Mouse (Mus musculus) kidney, postnatal 0 days (tissue): ENCODE data around the gene Atg4d. TPM values are rescaled to one million over a fixed set of nuclear protein-coding genes. Genes with fewer than 3 reads are reported as not detected.
A peak's percentile ranks its signal among the peaks of the same experiment; 100 is the strongest.
"Not testable (repeated sequence)": the region's sequence is repeated elsewhere in the genome, so short reads cannot be mapped to it uniquely, and the experiment has no call there.

Source experiments
- ATAC-seq: fragments of 200-750 bp; cut with Nextera tagmentation; replicated peaks from 2 replicates; pipeline ENCODE4 v1.8.0; 2017; ENCODE audit warnings: low read depth, moderate number of reproducible peaks, moderate TSS enrichment, moderate library complexity; ENCODE audit not compliant: low FRiP score
- DNase-seq: peaks from one replicate; pipeline ENCODE4 v3.0.0-alpha.2; 2016; ENCODE audit warnings: low spot score
- H3K27ac ChIP-seq: fragments of 300-500 bp; sonication (generic); 2 replicates; pipeline ENCODE4 v1.5.1; 2014; ENCODE audit warnings: mild to moderate bottlenecking
- H3K27me3 ChIP-seq: fragments of 300-500 bp; sonication (generic); 2 replicates; pipeline ENCODE4 v1.6.1; 2014; ENCODE audit warnings: low read length, mixed read lengths; ENCODE audit not compliant: insufficient read depth
- H3K36me3 ChIP-seq: fragments of 300-500 bp; sonication (generic); 2 replicates; pipeline ENCODE4 v1.6.1; 2014; ENCODE audit warnings: low read length, mixed read lengths; ENCODE audit not compliant: insufficient read depth
- H3K4me1 ChIP-seq: fragments of 300-500 bp; sonication (generic); replicated peaks from 2 replicates; pipeline ENCODE4 v1.6.1; 2014; ENCODE audit warnings: antibody characterized with exemption, low read length, mixed read lengths; ENCODE audit not compliant: insufficient read depth
- H3K4me2 ChIP-seq: fragments of 300-500 bp; sonication (generic); 2 replicates; pipeline ENCODE4 v1.6.1; 2014; ENCODE audit warnings: mild to moderate bottlenecking, low read length, moderate library complexity, mixed read lengths
- H3K4me3 ChIP-seq: fragments of 300-500 bp; sonication (generic); replicated peaks from 2 replicates; pipeline ENCODE4 v1.5.1; 2014; ENCODE audit warnings: low read depth, low read length
- H3K9ac ChIP-seq: fragments of 300-500 bp; sonication (generic); 2 replicates; pipeline ENCODE4 v1.6.1; 2014; ENCODE audit warnings: low read depth, low read length
- H3K9me3 ChIP-seq: fragments of 300-500 bp; sonication (generic); replicated peaks from 2 replicates; pipeline ENCODE4 v1.6.1; 2016; ENCODE audit warnings: low read length, inconsistent platforms, mixed read lengths
- CTCF ChIP-seq: IDR thresholded peaks from 2 replicates; pipeline ENCODE4 v1.5.1; 2016; ENCODE audit warnings: antibody characterized with exemption, low read depth, mild to moderate bottlenecking, moderate library complexity
- WGBS: fragments of 180-500 bp; shearing (Covaris S2); extraction: QIAGEN DNeasy Blood & Tissue Kit; methylation state at CpG from one replicate; pipeline ENCODE4 v1.1.7; 2014; 5-methylcytosine and 5-hydroxymethylcytosine counted together
- polyA plus RNA-seq: library from polyadenylated mRNA; unstranded; fragments of >200 nt; fragmentation: Nextera tagmentation; extraction: Ambion mirVana; gene quantifications from 2 replicates; pipeline ENCODE4 v1.2.1, GENCODE M21; 2015

Gene Atg4d
- polyA plus RNA-seq, 1 experiment from 2014 or later = 51.7 TPM

GRCm38 (mm10) chr9:21260491-21261040, 4.5 kb upstream of the Atg4d start:
- H3K4me2 ChIP-seq = no peak overlapping the region
- H3K9me3 ChIP-seq = no peaks in the 10 kb centered on the region
- ATAC-seq (no peak), DNase-seq (no peak)
- no peak overlapping the region for H3K27ac ChIP-seq
- no peaks in the 10 kb centered on the region for H3K36me3 ChIP-seq
- H3K4me3 ChIP-seq = no peak overlapping the region
- H3K27me3 ChIP-seq = no peaks in the 10 kb centered on the region
- 75% methylated on average over 6 of the region's 6 CpGs for WGBS
- peaks cover 5% of the 10 kb centered on the region; the same call in 1 of the 2 replicates for H3K4me1 ChIP-seq
- H3K9ac ChIP-seq = no peak overlapping the region
- TF ChIP-seq CTCF = no peak

GRCm38 (mm10) chr9:21261831-21262230, 3.3 kb upstream of the Atg4d start:
- TF ChIP-seq CTCF = no peak
- ATAC-seq = no peak
- Histone ChIP-seq H3K4me3 (no peak overlapping the region), H3K36me3 (no peaks in the 10 kb centered on the region), H3K4me2 (no peak overlapping the region), H3K9ac (no peak overlapping the region), H3K27ac (no peak overlapping the region), H3K9me3 (no peaks in the 10 kb centered on the region), H3K27me3 (no peaks in the 10 kb centered on the region), H3K4me1 (peaks cover 9% of the 10 kb centered on the region)
- WGBS = 53% methylated on average over 2 of the region's 2 CpGs
- DNase-seq = no peak

- peak; percentile 3; the same call in 1 of the 2 replicates for ATAC-seq
- Histone ChIP-seq H3K4me1 (peaks cover 9% of the 10 kb centered on the region), H3K36me3 (peaks cover 14% of the 10 kb centered on the region), H3K4me2 (peak overlapping the region; percentile 69), H3K27me3 (no peaks in the 10 kb centered on the region), H3K9ac (peak overlapping the region; percentile 91), H3K27ac (peak overlapping the region; percentile 13; the same call in 1 of the 2 replicates), H3K9me3 (no peaks in the 10 kb centered on the region), H3K4me3 (peak overlapping the region; percentile 83)
- 12% methylated on average over 17 of the region's 17 CpGs for WGBS
- TF ChIP-seq CTCF = no peak
- DNase-seq = no peak
Measured at GRCm38 (mm10) chr9:21264272-21264999, 657 bp upstream of the Atg4d start.

GRCm38 (mm10) chr9:21265611-21266010, 518 bp downstream of the Atg4d start:
- ATAC-seq (peak; percentile 47), DNase-seq (no peak)
- peak overlapping the region; percentile 83 for H3K27ac ChIP-seq
- 5% methylated on average over 11 of the region's 11 CpGs for WGBS
- no peaks in the 10 kb centered on the region for H3K9me3 ChIP-seq
- peak overlapping the region; percentile 83 for H3K4me3 ChIP-seq
- H3K27me3 ChIP-seq = no peaks in the 10 kb centered on the region
- peaks cover 18% of the 10 kb centered on the region for H3K36me3 ChIP-seq
- no peak for TF ChIP-seq CTCF
- peaks cover 9% of the 10 kb centered on the region for H3K4me1 ChIP-seq
- peak overlapping the region; percentile 91 for H3K9ac ChIP-seq
- peak overlapping the region; percentile 86 for H3K4me2 ChIP-seq

GRCm38 (mm10) chr9:21266889-21267288, 1.8 kb downstream of the Atg4d start:
- DNase-seq (no peak), ATAC-seq (no peak)
- Histone ChIP-seq H3K27ac (no peak overlapping the region), H3K9me3 (no peaks in the 10 kb centered on the region), H3K9ac (peak overlapping the region; percentile 40; the same call in 1 of the 2 replicates), H3K36me3 (peaks cover 31% of the 10 kb centered on the region), H3K4me2 (peak overlapping the region; percentile 86; the same call in 1 of the 2 replicates), H3K4me3 (no peak overlapping the region), H3K27me3 (no peaks in the 10 kb centered on the region), H3K4me1 (peaks cover 9% of the 10 kb centered on the region)
- WGBS = 83% methylated on average over 5 of the region's 5 CpGs
- no peak for TF ChIP-seq CTCF

GRCm38 (mm10) chr9:21268305-21268704, 3.2 kb downstream of the Atg4d start:
- Histone ChIP-seq H3K27ac (no peak overlapping the region), H3K36me3 (peaks cover 45% of the 10 kb centered on the region), H3K4me2 (no peak overlapping the region), H3K4me3 (no peak overlapping the region), H3K4me1 (peaks cover 9% of the 10 kb centered on the region), H3K9ac (no peak overlapping the region), H3K27me3 (no peaks in the 10 kb centered on the region), H3K9me3 (no peaks in the 10 kb centered on the region)
- DNase-seq (no peak), ATAC-seq (no peak)
- no peak for TF ChIP-seq CTCF
- 91% methylated on average over 16 of the region's 16 CpGs for WGBS

- not testable (repeated sequence) for H3K9me3 ChIP-seq, H3K27ac ChIP-seq, H3K9ac ChIP-seq, H3K4me3 ChIP-seq, DNase-seq, H3K4me1 ChIP-seq, H3K27me3 ChIP-seq, ATAC-seq, H3K4me2 ChIP-seq
- H3K36me3 ChIP-seq = peaks cover 56% of the 10 kb centered on the region
- WGBS = 70% methylated on average over 5 of the region's 5 CpGs
Measured at GRCm38 (mm10) chr9:21269590-21269989, 4.5 kb downstream of the Atg4d start.
